Mouse (Mus musculus): ENCODE measurements at regions not wholly inside any gene's neighbourhood (a gene's known extent, or its start where the extent isn't known, plus 50 kb on each side); places are given as distances from the start of the nearest gene placed in this dataset.
A peak's percentile ranks its signal among the peaks of the same experiment; 100 is the strongest.

DNA sequence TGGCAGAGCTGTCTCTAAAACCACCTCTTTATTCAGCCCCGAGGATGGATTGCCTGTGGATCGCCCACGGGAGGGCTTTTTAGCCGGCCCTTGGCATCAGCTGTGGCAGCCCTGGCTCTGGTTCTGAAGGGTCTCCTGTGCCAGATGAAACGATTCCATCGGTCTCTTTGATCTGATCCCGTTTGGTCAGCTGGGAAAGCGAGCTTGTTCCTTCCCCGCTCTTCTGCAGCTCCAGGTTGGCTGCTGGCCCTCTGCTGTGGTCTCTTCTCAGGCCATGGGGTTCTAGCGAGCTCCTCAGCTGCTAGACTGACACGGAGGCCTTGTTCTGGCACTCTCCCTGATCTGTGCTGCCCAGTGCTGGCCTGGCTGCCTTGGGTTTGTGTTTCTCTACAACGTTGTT lies 165.6 kb upstream of the Dkk2 start:
- no peak for DNase-seq (ENCODE audit: low read depth, low spot score)

DNA sequence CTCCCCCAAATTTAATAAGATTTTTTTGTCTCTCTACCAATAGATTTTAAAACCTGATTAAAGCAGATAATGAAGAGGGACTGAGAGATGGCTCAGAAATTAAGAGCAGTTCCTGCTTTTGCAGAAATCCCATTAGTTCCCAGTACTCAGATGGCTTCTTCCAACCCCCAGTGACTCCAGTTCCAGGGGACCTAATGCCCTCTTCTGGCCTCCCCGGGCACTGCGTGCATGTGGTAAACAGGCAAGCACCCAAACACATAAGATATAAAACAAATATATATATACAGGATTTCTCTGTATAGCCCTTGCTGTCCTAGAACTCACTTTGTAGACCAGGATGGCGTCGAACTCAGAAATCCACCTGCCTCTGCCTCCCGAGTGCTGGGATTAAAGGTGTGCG lies 163.9 kb upstream of the Dkk2 start:
- peak; percentile 35 for DNase-seq (ENCODE audit: low read depth, low spot score)

GRCm38 (mm10) chr3:131922733-131923132 lies 162.4 kb upstream of the Dkk2 start:
- DNase-seq (ENCODE audit: low read depth, low spot score): no peak

DNA sequence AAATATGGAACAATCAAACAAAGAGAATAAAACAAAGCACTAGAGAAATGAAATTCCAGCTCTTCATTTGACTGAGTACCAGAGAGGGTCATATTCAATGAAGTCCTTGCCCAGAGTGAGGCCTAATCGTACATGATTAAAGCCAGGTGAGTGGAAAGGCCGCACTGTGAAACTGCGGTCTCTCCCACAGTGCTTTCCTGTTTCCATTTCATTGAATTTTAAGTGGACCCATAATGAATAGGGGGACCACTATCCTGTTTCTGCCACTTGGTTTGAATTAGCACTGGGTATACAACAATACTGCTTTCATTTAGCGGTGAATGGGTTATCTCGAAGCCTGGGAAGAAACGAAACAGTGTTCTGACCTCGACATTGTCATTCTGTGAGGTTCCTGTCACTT lies 144.2 kb upstream of the Dkk2 start:
- no peak for DNase-seq (ENCODE audit: low read depth, low spot score)

DNA sequence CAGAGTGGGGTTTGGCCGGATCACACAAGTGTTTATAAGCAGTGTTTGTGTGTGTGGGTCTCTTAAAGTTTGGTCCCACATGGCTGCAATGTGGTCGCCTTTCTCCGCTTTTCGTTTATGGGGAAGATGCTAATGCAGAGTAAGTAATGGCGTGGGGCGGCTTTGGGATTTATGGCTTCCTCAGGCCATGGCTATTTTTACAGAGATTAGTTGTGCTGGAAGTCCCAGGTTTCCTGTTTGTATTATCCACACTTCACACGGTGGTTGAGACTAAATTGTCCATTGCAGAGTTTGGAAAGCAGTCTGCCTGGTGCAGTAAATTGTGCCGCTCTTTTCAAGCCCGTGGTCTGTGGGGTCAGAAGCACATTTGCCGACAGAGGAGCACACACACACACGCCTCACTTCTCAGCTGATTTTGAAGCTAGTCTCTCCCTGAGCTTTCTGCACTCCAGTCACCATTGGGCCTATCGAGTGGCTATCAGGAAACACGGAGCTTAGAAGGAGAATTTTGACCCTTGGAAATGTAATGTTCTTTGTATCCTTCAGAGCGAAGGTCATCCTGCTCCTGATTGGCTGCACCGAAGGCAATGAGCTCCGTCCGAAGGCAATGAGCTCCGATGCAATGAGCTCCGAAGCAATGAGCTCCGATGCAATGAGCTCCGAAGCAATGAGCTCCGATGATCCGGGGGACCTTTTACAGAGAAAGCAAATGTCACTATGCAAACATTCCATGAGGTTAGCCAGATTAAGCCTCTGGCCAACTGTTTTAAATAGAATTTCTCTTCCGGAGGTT lies 142.9 kb upstream of the Dkk2 start:
- no peak for DNase-seq (ENCODE audit: low read depth, low spot score)

DNA sequence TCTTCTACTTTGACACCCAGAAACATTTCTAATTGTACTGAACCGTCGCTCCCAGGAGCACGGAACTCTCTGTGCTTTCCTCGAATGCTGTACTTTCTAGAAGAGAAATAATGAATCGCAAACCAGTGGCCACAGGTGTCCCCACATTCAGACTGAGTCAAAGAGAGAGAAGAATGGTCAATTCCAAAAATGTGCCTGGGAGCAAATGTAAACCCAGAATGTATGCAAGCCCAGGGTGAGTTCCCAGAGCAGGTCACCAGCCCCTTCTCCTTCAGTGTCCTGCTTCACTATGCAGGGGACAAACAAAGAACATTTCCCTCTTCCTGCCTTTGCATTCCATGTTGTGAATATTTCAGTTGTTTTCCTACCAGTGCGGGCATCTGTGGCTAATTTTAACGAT lies 141.7 kb upstream of the Dkk2 start:
- DNase-seq (ENCODE audit: low read depth, low spot score): no peak

- DNase-seq (ENCODE audit: low read depth, low spot score): no peak
Observed at GRCm38 (mm10) chr3:131955771-131956170, 129.3 kb upstream of the Dkk2 start.

DNA sequence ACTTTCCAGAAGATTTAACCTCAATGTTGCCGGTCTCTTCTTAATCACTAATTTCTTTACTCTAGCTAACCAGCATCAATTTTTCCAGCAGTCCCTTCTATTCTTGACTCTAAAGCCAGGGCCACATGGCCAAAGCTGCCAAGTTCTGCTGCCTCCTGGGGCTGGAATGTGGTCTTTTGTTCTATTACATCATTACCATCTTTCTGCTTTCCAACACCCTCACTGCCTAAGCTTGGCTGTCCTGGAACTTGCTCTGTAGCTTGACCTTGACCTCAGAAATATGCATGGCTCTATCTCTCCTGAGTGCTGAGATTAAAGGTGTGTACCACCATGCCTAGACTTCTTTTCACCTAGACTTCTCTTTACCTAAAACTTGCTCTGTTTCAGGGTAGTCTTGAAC lies 124.5 kb upstream of the Dkk2 start:
- peak; percentile 54 for DNase-seq (ENCODE audit: low read depth, low spot score)

- no peak for DNase-seq (ENCODE audit: low read depth, low spot score)
Observed at GRCm38 (mm10) chr3:131961571-131961970, 123.5 kb upstream of the Dkk2 start.

GRCm38 (mm10) chr3:131962870-131963269 lies 122.2 kb upstream of the Dkk2 start:
- no peak for DNase-seq (ENCODE audit: low read depth, low spot score)

DNA sequence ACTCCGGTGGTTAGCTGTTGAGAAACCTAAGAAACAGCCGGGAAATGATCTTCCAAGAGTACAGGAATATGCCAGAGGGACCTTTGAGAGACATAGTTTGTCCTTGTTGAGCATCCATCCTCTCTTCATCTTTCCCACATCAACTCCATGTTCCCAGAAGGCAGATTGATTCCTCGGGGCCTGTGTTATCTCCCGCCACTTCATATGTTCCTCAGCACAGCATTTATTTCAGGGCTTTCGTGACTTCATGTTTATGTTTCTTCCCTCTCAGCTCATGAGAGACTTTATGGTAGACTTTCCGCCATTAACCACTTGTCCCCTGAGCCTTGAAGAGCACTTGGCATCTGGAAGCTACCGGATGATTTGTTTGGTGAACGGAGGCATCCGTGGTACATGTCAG lies 120.1 kb upstream of the Dkk2 start:
- DNase-seq (ENCODE audit: low read depth, low spot score): no peak

DNA sequence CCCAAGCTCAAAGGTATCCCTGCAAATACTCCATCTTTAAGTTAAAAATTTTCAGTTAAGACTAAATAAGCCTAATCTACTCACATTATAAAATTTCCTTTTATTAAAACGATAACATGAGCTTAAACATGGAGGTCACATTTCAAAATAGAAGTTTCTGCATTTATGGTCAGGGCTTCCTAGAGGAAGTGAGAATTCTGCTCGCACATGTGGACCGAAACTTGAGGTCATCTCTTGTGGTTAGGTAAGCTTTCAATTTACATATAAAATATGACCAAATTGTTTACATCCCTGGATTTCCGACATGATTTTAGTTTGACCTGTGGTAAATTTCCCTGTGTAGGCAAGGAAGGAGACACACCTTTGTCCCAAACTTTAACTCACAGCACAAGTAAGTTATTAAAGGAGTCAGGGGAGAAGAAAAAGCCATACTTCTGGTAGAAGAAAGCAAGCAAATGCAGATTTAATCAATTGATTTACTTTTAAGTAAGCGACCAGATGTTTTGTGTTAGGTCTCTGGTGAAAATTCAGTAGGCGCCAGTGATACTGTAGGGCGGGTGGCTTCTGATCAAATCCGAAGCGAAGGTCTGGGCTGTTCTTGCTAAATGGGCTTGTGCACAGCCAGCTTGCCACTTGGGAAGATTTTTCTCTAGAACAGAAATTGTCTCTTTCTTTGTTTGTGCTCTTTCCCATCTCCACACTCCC lies 119.5 kb upstream of the Dkk2 start:
- no peak for DNase-seq (ENCODE audit: low read depth, low spot score)

GRCm38 (mm10) chr3:131967288-131967687 lies 117.8 kb upstream of the Dkk2 start:
- no peak for DNase-seq (ENCODE audit: low read depth, low spot score)

DNA sequence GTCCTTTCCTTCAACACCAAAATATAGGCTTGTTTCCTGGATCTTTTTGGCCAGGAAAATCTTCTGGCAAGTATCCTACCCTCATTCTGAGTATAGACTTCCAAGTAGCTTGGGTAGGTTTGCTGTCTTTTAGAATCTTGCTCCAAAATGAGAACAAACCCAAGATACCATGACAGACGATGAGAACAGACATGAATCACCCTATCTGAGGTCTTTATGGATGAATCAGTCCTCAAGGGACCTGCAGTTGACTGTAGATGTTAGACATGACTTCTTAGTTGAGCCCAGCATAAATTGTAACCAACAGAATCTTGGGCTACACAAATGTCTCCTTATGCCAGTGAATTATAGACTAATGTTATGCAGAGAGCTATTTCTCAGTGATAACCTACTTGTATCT lies 114.3 kb upstream of the Dkk2 start:
- no peak for DNase-seq (ENCODE audit: low read depth, low spot score)

DNA sequence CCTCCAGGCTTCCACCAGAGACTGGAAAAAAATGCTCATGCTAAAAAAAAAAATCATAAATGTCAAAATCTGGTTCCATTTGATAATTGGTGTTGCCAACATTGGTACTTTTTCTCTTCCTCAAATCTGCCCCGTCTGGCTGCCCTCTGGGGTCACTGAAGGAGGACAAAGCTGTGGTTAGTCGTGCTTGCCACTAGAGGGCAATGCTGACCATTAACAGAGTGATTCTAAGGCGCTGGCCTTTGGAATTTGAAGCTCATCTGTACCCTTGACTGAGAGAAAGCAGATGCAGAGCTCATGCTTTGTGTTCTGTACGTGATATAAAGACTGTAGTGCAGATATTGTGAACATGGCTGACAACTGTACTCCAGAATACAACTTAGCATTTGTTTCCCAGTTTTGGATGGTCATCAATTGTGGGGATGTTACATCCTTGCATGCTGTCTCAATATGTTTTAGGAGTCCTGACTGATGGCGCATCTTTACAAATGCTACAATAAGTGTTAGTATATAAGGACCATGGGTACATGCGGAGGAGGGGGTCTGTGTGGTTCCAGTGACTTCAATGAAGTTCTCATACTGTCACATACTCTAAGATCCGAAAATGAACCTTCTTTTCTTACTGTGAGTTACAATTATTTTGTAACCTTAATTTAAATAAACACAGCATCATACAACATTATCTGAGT lies 109.0 kb upstream of the Dkk2 start:
- DNase-seq (ENCODE audit: low read depth, low spot score): peak; percentile 35

DNA sequence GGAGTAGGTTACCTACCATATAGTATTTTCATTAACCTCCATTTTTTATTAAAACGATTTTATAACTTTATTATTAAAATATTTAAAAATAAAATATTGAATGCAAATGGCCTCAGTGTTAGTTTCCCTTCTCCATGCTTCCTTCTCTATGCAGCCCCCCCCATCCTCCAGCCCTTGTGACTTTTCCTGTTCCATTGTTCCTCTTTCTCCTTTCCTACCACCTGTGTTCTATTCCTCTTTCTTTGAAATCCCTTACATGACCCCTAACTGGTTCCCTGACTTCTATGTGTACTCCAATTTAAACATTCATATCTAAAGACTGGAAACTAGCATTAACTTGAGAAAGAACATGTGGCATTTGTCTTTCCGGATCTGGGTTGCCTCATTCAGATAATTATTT lies 101.8 kb upstream of the Dkk2 start:
- DNase-seq (ENCODE audit: low read depth, low spot score): no peak

DNA sequence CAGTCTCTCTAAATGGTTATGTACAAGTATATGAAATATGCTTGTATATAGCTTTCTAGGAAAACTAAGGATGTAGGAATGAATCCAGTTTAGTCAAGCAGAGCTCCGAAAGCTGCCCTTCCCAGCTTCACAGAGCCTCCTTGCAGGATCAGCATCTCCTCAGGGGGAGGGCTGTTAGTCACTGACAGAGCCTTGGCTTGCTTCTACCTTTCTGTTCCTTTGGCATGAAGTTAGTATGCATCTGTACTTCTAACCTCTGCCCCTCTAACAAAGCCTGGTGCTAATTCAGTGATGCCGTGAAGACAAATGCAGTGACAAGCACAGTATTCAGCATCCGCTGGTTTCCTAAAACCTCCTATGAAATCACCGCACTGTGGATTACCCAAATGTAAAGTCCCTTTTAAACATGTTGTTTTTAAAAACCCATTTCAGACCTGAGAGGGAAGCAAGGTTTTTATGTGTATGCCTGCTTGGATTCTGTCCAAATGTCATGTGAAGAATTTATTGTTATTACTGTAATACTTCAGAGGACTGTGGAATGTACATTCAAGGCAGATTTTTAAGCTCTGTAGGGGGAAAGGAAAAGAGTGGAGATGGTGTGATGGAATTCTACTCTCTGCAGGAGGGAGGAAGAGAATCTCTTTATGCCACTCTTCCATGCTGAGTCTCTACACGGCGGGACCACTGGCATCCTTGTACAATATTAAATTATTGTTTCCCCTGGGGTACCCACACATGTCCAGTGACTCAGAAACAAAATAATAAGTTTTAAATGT lies 86.1 kb upstream of the Dkk2 start:
- DNase-seq (ENCODE audit: low read depth, low spot score): no peak

GRCm38 (mm10) chr3:132006191-132006590 lies 78.9 kb upstream of the Dkk2 start:
- no peak for DNase-seq (ENCODE audit: low read depth, low spot score)

- no peak for DNase-seq (ENCODE audit: low read depth, low spot score)
Observed at GRCm38 (mm10) chr3:132006912-132007311, 78.2 kb upstream of the Dkk2 start.

DNA sequence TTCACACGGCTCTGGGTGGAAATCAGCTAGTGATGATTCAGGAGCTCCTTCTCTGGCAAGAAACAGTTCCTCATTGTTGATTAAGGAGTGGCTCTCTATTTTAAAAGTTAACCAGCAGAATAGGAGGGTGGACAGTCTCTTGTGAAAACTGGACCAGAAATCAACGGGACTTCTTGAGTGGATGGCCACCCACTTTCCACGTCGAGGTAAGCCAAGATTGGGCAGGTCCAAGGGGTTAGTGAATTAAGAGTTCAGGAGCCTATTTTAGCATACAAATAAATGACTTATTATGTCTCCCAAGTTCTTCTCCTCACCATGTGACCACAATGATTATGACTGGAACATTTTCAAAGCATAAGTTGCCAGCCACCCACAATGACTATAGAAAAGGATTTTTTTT lies 77.7 kb upstream of the Dkk2 start:
- DNase-seq (ENCODE audit: low read depth, low spot score): no peak

DNA sequence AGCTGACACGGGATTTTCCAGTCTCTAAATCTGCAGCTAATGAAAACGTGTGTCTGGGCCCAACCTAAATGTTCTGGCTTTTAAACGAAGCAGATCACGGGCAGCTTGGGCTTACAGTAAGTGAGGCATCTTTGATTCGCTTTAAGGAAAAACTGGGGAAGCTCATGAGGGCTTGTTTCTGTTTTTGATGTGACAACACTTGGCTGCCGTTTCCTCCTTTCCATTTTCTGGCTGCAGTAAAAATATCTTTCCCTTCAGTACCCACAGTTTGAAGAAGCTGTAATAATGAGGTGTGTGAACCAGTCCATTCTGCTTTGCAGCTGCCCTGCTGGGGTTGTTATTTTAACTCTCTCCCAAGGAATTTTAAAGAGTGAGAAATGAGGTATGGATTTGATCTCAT lies 69.9 kb upstream of the Dkk2 start:
- DNase-seq (ENCODE audit: low read depth, low spot score): no peak

All from R1 (cell line).